Mouse (Mus musculus): Measurements from ENCODE around the gene Prrc2b.

GRCm38 (mm10) chr2:32200033-32200432, 49.2 kb downstream of the Prrc2b start:
- TF ChIP-seq POLR2A (IDR thresholded peaks at IDR 0.05; ENCODE audit: insufficient read depth, low read depth, low read length) (no peak), CTCF (IDR thresholded peaks at IDR 0.05) (no peak)
